Mouse (Mus musculus) CH12.LX (cell line): ENCODE measurements around the gene Adgrg1. TPM values are rescaled to one million over a fixed set of nuclear protein-coding genes. Genes with fewer than 3 reads are reported as not detected.

Experiments
- DNase-seq: peaks from one replicate; pipeline ENCODE4 v3.0.0-alpha.2; 2013; ENCODE audit errors: extremely low read depth
- H3K27ac ChIP-seq: 2 replicates; pipeline ENCODE4 v1.5.1; 2012; ENCODE audit warnings: low read depth, mild to moderate bottlenecking, control low read depth, moderate library complexity; ENCODE audit not compliant: insufficient read depth
- H3K27me3 ChIP-seq: replicated peaks from 2 replicates; pipeline ENCODE3; 2012; ENCODE audit warnings: inconsistent platforms
- H3K36me3 ChIP-seq, 2 experiments: replicated peaks in 1 of 2; 2 replicates each; pipeline versions ENCODE3 to v1.6.1; 2012; ENCODE audit warnings: inconsistent platforms in 1 of 2, low read length in 1 of 2, mild to moderate bottlenecking in 1 of 2, mixed read lengths in 1 of 2, moderate library complexity in 1 of 2; ENCODE audit not compliant: control insufficient read depth in 1 of 2, insufficient read depth in 1 of 2
- H3K4me1 ChIP-seq, 2 experiments: 2 replicates each; pipeline ENCODE4 v1.6.1; 2012; ENCODE audit warnings: inconsistent platforms in 1 of 2, moderate library complexity in 1 of 2; ENCODE audit not compliant: insufficient read depth in 2 of 2, control insufficient read depth in 1 of 2
- H3K4me2 ChIP-seq: 2 replicates; pipeline ENCODE4 v1.6.1; 2012; ENCODE audit warnings: low read depth, mild to moderate bottlenecking, control low read depth; ENCODE audit not compliant: poor library complexity, insufficient read depth, severe bottlenecking
- H3K4me3 ChIP-seq, 3 experiments: fragments of 150-350 bp in 1 of 3; sonication (generic) in 1 of 3; replicated peaks in 1 of 3; 2 replicates each; pipeline versions ENCODE3 to v1.5.1; 2011 to 2012; ENCODE audit warnings: low read depth in 2 of 3, low read length in 2 of 3, mild to moderate bottlenecking in 2 of 3, moderate library complexity in 2 of 3, control low read depth in 1 of 3, improper control_type of control experiment in 1 of 3, inconsistent platforms in 1 of 3, mixed read lengths in 1 of 3; ENCODE audit not compliant: poor library complexity in 1 of 3
- H3K79me2 ChIP-seq: replicated peaks from 2 replicates; pipeline ENCODE4 v1.6.1; 2012; ENCODE audit warnings: mild to moderate bottlenecking, moderate library complexity; ENCODE audit not compliant: control insufficient read depth, poor library complexity, insufficient read depth, severe bottlenecking; ENCODE audit errors: extremely low read depth
- H3K9ac ChIP-seq: 2 replicates; pipeline ENCODE4 v1.6.1; 2012; ENCODE audit warnings: low read depth, mild to moderate bottlenecking, control low read depth, moderate library complexity; ENCODE audit not compliant: insufficient read depth
- H3K9me3 ChIP-seq: replicated peaks from 2 replicates; pipeline ENCODE3; 2012; ENCODE audit warnings: low read length, inconsistent platforms, mixed read lengths
- CHD1 ChIP-seq: IDR thresholded peaks from 2 replicates; pipeline ENCODE4 v1.6.1; 2012; ENCODE audit warnings: low read depth, low read length, improper control_type of control experiment, inconsistent platforms
- GABPA ChIP-seq: IDR thresholded peaks from 2 replicates; pipeline ENCODE4 v1.6.1; 2012; ENCODE audit warnings: low read depth, low read length, improper control_type of control experiment, inconsistent platforms; ENCODE audit not compliant: insufficient replicate concordance
- HCFC1 ChIP-seq: IDR thresholded peaks from 2 replicates; pipeline ENCODE4 v1.6.1; 2012; ENCODE audit warnings: low read depth, mild to moderate bottlenecking, inconsistent platforms, low read length, improper control_type of control experiment
- JUN ChIP-seq: IDR thresholded peaks from 2 replicates; pipeline ENCODE4 v1.6.1; 2011; ENCODE audit warnings: low read depth, mild to moderate bottlenecking, low read length, improper control_type of control experiment, moderate library complexity; ENCODE audit not compliant: insufficient read depth
- MAX ChIP-seq: IDR thresholded peaks from 2 replicates; pipeline ENCODE4 v1.6.1; 2011; ENCODE audit warnings: low read length, improper control_type of control experiment
- MAZ ChIP-seq: IDR thresholded peaks from 2 replicates; pipeline ENCODE4 v1.6.1; 2012; ENCODE audit warnings: low read depth, mild to moderate bottlenecking, inconsistent platforms, low read length, improper control_type of control experiment, moderate library complexity
- MEF2A ChIP-seq: IDR thresholded peaks from 2 replicates; pipeline ENCODE4 v1.6.1; 2014; ENCODE audit warnings: low read depth, mild to moderate bottlenecking, inconsistent platforms, low read length, improper control_type of control experiment, borderline replicate concordance
- NRF1 ChIP-seq: IDR thresholded peaks from 2 replicates; pipeline ENCODE4 v1.6.1; 2014; ENCODE audit warnings: low read depth, mild to moderate bottlenecking, inconsistent platforms, low read length, improper control_type of control experiment, moderate library complexity
- PAX5 ChIP-seq: IDR thresholded peaks from 2 replicates; pipeline ENCODE4 v1.6.1; 2012; ENCODE audit warnings: low read length, inconsistent platforms, mixed read lengths
- POLR2A ChIP-seq: IDR thresholded peaks from 2 replicates; pipeline ENCODE4 v1.6.1; 2011; ENCODE audit warnings: low read depth, mild to moderate bottlenecking, improper control_type of control experiment, low read length
- RCOR1 ChIP-seq: conservative IDR thresholded peaks from 2 replicates; pipeline ENCODE4 v1.6.1; 2012; ENCODE audit warnings: low read depth, mild to moderate bottlenecking, inconsistent platforms, low read length, improper control_type of control experiment
- TCF12 ChIP-seq: IDR thresholded peaks from 2 replicates; pipeline ENCODE4 v1.6.1; 2014; ENCODE audit warnings: low read depth, mild to moderate bottlenecking, inconsistent platforms, low read length, improper control_type of control experiment
- ZC3H11A ChIP-seq: IDR thresholded peaks from 2 replicates; pipeline ENCODE4 v1.6.1; 2012; ENCODE audit warnings: low read depth, mild to moderate bottlenecking, inconsistent platforms, low read length, improper control_type of control experiment
- ZKSCAN1 ChIP-seq: IDR thresholded peaks from 2 replicates; pipeline ENCODE4 v1.6.1; 2012; ENCODE audit warnings: low read depth, inconsistent platforms, low read length, improper control_type of control experiment, borderline replicate concordance
- ZMIZ1 ChIP-seq: IDR thresholded peaks from 2 replicates; pipeline ENCODE4 v1.6.1; 2012; ENCODE audit warnings: low read depth, mild to moderate bottlenecking, inconsistent platforms, low read length, improper control_type of control experiment
- dilution Hi-C: fragments of 300-500 bp; cut with MboI; formaldehyde crosslinking; loops from 2 replicates; pipeline ENCODE4 v1.14.3; 2020; ENCODE audit warnings: low sequenced_read_pairs; ENCODE audit not compliant: extremely low pct_unique_long_range_greater_than_20kb, extremely low pct_ligation_motif_present
- in situ Hi-C: fragments of 300-500 bp; cut with MboI; formaldehyde crosslinking; loops from 3 replicates; pipeline ENCODE4 v1.14.3; 2019; ENCODE audit warnings: low sequenced_read_pairs, low pct_ligation_motif_present, low pct_unique_long_range_greater_than_20kb, mixed read lengths
- polyA plus RNA-seq: library from polyadenylated mRNA; unstranded; fragments of >175 nt; gene quantifications from 2 replicates; pipeline ENCODE4 v1.2.1, GENCODE M21; 2012; ENCODE audit warnings: low read depth; ENCODE audit not compliant: insufficient read length
- total RNA-seq, 2 experiments: library from RNA; depleted of rRNA; stranded (reverse); fragments of 300-350 nt in 1 of 2; fragments of >200 nt in 1 of 2; gene quantifications; 2 replicates each; pipeline ENCODE4 v1.2.3; 2012 to 2014

The Adgrg1 gene
- total and polyA plus RNA-seq, 3 experiments: 0.42 to 2.5 (median 1.2) TPM

DNA sequence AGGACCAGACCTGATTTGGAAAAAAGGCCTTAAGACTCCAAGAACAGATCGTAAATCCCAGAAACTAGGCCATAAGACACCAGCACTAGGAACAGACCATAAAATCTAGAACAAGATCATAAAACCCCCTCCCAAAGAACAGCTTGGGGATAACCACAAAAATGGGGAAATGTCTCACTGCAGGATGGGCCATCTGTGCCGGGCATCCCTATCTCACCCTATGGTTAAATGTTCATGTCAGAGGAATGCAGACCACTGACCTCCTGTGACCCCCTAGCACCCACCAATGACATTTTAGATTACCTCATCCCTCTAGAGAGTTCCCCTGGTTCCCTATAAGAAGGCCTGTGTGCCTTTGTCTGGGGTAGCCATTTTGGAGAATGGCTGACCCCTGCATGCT, 75.1 kb downstream of the Adgrg1 start:
- TF ChIP-seq CHD1 (no peak), ZC3H11A (no peak), PAX5 (no peak), ZMIZ1 (no peak), GABPA (no peak), TCF12 (no peak), ZKSCAN1 (no peak), MAX (no peak), POLR2A (no peak), MEF2A (no peak), RCOR1 (no peak)
- no peaks in the 10 kb centered on the region for H3K9me3 ChIP-seq
- dilution Hi-C loops (no loop called here), in situ Hi-C loops (no loop called here)
- H3K79me2 ChIP-seq: no peaks in the 10 kb centered on the region
- H3K27me3 ChIP-seq: peaks cover 48% of the 10 kb centered on the region
- no peak overlapping the region for H3K4me3 ChIP-seq
- H3K36me3 ChIP-seq: no peaks in the 10 kb centered on the region
- no peak overlapping the region for H3K9ac ChIP-seq
- DNase-seq: no peak
- H3K4me2 ChIP-seq: no peak overlapping the region
- no peak overlapping the region for H3K27ac ChIP-seq
- H3K4me1 ChIP-seq: no peaks in the 10 kb centered on the region

DNA sequence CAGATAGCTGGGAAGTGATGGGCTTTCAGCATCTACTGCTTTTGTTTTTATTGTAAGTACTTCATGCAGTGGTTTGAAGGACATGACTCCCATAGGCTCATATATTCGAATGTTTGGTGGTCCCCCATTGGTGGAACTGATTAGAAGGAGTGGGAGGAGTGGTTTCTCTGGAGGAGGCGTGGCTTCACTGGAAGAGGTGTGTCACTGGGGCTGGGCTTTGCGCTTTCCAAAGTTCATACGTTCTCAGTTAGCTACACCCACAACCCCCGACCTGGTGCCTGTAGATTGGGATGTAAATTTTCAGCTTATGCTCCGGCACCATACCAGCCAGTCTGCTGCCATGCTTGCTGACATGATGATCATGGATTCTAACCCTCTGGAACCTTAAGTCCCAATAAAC, 79.9 kb downstream of the Adgrg1 start:
- H3K27ac ChIP-seq: no peak overlapping the region
- peaks cover 55% of the 10 kb centered on the region for H3K27me3 ChIP-seq
- H3K36me3 ChIP-seq: no peaks in the 10 kb centered on the region
- no peaks in the 10 kb centered on the region for H3K9me3 ChIP-seq
- no peak for DNase-seq
- no peak overlapping the region for H3K4me2 ChIP-seq
- dilution Hi-C loops: no loop called here
- H3K79me2 ChIP-seq: no peaks in the 10 kb centered on the region
- H3K4me3 ChIP-seq: no peak overlapping the region
- H3K9ac ChIP-seq: no peak overlapping the region
- peaks cover 0 to 3% of the 10 kb centered on the region in 2 experiments; a peak in 1 of 4 replicates for H3K4me1 ChIP-seq
- in situ Hi-C loops: no loop called here
- TF ChIP-seq NRF1: no peak
- no peak for TF ChIP-seq MAZ
- no peak for TF ChIP-seq JUN

DNA sequence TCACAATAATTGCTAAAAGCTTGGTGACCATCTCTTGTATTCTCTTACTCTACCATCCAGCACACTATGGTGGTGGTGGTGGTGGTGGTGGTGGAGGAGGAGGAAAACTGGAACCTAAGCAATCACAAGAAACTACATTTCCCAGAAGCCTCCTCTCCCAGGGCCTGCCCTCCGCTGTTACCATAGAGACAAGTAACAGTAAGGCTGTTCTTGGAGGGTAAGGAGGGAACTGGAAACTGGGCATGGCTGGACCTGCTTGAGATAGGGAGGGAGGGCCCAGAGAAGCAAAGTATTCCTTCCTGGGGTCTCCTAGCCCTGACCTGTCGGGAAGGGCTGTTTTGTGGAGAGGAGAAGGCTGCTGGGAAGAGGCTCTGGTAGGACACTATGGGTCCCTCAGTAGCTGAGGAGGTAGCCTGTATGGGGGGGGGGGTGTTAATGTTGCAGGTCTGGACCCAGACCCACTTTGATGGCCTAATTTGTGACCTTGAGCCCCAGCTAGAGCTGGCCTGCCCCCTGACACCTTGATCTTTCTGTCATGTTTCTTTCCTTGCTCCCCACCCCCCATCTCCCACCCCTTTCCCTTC, 80.5 kb downstream of the Adgrg1 start, which contains the start of gene Drc7:
Gene Drc7, plus strand, starts transcription at position 177 of the 584 bp plus-strand sequence.
- Histone ChIP-seq H3K4me1 (peaks cover 0 to 4% of the 10 kb centered on the region in 2 experiments; a peak in 1 of 4 replicates), H3K4me2 (no peak within 1 kb of the TSS), H3K79me2 (no peaks in the 10 kb centered on the region), H3K9ac (no peak within 1 kb of the TSS), H3K27me3 (peaks cover 55% of the 10 kb centered on the region), H3K36me3 (no peaks in the 10 kb centered on the region), H3K27ac (no peak within 1 kb of the TSS), H3K4me3 (no peak within 1 kb of the TSS), H3K9me3 (no peaks in the 10 kb centered on the region)
- DNase-seq: peak; percentile 14
- TF ChIP-seq HCFC1: peak; percentile 85
- no peak for TF ChIP-seq MAZ
- in situ Hi-C loops (no loop called here), dilution Hi-C loops (no loop called here)
